Mouse (Mus musculus): ENCODE measurements around the gene Limk1.
A peak's percentile ranks its signal among the peaks of the same experiment; 100 is the strongest.

Limk1 gene

DNA sequence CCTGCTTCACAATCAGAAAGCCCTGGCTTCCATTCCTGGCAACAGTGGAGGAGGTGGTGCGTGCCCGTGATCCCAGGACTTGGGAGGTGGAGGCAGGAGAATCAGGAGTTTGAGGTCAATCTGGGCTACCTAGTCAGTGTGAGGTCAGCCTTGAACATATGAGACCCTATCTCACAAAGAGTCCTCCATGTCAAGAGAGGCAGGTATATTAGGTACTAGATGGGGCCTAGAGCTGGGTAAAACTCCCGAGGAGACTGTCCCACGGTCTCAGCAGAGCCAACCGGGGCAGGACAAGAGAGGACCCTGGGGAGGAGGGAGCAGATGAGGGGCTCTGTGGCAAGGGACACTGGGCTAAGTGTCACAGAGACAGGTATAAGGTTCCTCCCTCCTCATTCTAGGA lies 10.9 kb downstream of the Limk1 start:
- DNase-seq (ENCODE audit: low read depth), result no peak

DNA sequence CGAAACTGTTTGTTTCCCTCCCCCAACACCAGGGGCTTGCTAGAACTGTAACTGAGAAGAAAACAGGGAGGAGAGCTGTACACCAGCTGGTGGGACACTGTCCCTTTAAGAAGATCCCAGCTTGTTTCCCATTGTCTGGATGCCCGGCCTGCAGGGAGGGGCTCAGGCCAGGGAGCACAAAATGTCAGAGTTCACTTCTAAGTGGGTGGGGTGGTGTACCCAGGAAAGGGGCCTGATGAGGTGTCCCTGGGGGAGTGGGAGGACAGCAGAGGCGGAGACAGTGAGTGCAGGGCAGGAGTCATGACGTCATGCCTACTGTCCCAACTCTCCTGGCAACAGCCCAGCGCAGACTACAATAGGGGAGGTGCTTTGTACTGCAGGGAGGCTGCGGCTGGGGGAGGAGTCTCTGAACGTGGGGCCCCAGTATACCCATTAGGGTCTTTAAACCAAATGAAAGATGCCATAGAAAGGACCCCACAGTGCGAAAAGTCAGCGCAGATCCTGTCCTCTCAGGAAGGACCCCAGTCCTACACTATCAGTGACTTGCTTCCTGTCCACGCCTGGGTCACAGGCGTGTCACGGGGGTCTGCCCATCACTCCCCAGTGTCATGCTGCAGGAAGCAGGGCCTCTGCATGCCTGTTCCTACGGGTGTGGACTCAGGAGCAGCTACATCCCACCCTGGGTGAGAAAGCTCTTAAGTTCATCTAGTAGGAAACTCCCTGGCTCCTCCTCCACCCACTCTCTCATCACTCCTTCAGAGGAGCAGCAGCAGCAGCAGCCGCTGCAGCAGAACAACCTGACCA lies 12.2 kb downstream of the Limk1 start:
- DNase-seq (ENCODE audit: low read depth), result peak; percentile 81

DNA sequence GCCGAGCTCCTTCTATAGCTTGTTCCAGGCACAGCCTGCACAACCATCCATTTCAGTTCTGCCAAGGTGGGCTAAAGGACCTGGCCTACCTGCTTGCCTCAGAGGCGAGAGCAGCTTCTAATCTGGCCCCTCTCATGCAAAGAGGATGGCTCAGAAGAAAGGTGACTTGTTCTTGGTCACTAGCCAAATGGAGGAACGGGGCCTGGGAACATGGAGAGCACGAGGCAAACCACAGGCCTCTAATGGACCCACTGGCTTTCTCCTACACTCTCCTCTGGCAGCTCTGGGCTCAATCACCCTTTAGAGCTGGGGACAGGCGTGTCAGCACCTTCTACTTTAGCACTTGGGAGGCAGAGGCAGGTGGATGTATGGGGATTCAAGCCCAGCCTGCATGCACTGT lies 13.4 kb downstream of the Limk1 start:
- no peak for DNase-seq (ENCODE audit: low read depth)

DNA sequence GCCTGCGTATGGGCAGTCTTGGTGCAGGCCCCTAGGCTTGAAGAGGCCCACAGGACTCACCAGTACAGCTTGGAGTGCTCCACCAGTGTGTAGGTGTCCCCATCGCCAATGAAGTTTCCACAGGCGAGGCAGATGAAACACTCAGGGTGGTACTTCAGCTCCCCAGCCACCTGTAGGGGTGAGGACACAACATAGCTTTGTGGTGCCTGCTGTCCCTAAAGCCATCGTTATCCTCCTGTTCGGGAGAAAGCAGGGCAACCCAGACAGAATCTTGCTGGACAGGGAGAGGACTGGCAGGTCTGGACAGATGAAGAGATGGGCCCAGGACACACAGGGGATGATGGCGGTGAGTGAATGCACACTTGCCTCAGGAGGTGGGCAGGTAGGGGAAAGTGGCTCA lies 15.8 kb downstream of the Limk1 start:
- no peak for DNase-seq (ENCODE audit: low read depth)

DNA sequence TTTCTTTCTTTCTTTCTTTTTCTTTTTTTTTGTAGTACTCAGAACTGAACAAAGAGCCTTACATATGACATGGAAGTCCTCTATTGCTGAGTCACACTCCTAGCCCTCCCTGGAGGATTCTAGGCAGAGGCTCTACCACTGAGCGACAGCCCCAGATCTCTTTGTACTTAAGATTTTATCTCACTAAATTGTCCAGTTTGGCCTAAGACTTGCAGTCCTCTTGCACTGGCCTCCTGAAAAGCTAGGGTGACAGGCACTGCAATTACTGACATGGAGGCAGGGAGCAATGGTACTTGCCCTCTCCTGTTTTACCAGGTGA lies 16.2 kb downstream of the Limk1 start:
- DNase-seq (ENCODE audit: low read depth), result no peak

DNA sequence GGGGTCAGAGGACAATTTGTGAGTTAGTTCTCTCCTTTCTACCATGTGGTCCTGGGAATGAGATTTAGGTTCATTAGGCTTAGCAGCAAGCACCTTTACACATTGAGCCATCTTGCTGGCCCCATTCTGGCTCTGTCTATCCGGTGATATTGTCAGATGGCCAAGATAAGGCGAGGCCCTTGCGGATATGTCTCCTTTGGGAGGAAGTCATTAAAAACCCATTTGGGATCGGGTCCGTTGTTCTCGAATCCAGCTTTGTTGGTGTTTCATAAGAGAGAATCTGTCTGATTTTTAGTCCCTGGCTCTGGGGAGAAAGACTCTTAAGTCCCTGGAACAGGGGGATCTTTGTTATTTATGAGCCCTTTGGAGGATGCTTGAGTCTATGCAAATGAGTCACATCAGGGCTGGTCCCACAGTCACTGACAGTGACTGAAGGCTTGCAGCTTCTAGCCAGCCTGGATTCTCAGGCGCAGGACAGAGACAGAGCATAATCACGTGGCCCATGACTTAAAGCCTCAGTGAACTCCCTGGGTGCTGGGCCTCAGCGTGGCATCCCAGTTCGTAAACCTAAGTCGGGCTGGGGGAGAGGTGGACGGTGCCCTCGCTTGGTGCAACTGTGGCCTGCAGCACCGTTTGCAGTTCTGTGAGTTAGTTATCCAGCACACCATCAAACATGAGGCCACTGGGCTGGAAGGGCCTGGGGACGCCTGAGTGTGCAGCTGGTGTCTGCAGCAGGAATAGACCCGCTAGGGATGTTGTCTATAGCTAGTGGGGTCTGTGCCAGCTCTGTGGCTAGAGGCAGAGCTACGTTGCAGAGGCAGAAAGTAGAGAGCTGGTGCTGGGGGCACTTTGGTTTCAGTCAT lies 16.8 kb downstream of the Limk1 start:
- no peak for DNase-seq (ENCODE audit: low read depth)

DNA sequence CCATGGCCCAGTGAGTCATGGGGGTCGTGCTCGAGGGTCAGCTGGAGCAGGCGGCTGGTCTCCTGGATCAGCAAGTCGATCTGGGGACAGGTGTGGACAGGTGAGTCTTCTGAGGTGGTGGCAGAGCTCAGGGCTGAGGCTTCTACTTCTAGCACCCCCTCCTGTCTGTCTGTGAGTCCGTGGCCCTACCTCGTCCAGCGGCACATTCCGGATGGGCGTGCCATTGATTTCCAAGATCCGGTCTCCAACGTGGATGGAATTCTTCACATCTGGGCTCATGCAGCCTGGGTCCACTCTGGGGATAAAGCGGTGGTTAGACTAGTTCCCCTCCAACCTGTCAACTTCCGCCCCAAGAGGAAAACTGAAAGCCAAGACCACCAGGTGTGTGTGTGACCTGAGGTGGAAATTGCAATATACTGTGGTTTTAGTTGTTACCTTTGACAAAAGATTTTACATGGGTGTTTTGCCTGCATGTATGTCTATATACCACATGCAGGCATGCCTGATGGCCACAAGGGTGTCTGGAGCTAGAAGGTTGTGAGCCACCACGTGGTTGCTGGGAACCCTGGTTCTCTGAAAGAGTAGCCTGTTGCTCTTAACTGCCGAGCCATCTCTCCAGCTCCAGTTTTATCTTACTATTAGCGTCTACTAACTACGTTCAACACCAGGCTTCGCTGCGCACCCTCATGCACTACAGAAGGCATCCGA lies 19.2 kb downstream of the Limk1 start:
- no peak for DNase-seq (ENCODE audit: low read depth)

DNA sequence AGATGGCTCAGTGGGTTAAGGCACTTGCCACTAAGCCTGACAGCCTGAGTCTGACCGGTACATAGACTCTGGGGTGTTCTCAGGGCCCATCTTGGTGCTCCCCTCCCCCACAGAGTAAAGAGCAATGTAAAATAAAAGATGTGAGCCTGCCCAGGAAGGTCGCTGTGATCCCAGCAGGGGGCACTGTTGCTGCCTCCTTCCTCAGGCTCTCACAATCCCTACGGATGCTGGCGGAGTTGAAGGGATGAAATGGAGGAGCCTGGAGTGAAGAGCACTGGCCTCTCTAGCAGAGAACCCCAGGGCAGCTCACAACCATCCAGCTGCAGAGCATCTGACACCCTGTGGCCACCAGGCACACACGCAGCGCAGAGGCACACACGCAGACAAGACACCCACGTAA lies 19.9 kb downstream of the Limk1 start:
- peak; percentile 61 for DNase-seq (ENCODE audit: low read depth)

DNA sequence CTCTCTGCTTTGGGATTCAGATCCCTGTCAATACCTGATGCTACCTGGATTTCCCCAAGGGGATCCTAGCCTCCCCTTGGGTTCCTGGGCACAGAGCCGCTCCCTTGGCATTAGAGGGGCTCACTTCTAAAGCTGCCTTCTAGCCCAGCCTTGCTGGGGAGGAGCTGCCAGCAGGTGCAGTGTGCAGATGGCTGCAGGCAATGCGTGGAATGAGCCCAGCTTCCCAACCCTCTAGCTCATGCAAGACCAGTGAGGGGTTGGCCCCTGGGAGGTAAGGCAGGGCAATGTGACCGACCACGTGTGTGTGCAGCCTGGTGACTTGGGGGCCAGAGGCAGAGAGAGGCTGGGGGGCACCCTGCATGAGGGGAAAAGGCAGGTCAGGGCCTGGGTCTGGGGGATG lies 31.7 kb downstream of the Limk1 start:
- DNase-seq (ENCODE audit: low read depth), result no peak

DNA sequence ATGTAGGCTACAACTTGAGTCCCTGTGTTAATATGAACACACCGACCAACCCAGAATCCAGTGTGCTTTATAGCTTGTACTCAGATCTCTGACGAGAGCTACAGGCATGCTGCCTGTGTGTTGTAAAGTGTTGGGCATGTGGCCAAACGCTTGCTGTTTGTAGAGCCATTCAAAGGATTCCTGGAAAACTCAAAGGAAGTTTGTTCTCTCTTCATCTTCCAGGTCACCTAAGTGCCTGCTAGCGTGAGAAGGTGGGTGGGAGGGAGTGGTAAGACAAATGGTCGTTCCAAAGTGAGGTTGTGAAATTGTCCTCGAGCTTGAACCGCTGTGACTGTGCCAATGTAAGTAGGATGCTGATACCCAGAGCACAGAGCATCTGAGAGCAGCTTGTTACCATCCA lies 36.4 kb downstream of the Limk1 start:
- peak; percentile 88 for DNase-seq (ENCODE audit: low read depth)

DNA sequence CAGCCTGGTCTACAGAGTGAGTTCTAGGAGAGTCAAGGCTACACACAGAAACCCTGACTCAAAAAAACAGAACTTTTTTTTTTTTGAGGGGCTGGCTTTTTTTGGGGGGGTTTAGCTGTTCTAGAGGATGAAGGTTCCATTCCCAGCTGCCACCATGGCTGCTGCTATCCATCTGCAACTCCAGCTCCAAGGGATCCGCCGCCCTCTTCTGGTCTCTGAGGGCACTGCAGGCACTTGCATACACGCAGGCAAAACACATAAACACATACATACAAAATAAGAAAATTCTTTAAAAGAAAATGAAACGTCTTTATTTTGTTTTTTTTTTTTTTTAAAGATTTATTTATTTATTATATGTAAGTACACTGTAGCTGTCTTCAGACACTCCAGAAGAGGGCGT lies 37.5 kb downstream of the Limk1 start:
- peak; percentile 79 for DNase-seq (ENCODE audit: low read depth)

DNA sequence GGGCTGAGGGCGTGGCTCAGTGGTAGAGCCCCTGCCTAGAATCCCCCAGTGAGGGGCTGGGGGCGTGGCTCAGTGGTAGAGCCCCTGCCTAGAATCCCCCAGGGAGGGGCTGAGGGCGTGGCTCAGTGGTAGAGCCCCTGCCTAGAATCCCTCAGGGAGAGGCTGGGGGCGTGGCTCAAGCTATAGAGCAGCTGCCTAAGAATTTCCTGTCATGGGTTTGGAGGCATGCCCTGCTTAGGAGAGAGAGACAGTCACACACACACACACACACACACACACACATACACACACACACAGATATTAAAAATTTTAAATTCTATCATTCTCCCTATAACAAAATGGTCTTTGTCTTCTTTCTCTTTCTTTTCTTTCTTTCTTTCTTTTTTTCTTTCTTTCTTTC lies 39.4 kb downstream of the Limk1 start:
- DNase-seq (ENCODE audit: low read depth), result peak; percentile 80

DNA sequence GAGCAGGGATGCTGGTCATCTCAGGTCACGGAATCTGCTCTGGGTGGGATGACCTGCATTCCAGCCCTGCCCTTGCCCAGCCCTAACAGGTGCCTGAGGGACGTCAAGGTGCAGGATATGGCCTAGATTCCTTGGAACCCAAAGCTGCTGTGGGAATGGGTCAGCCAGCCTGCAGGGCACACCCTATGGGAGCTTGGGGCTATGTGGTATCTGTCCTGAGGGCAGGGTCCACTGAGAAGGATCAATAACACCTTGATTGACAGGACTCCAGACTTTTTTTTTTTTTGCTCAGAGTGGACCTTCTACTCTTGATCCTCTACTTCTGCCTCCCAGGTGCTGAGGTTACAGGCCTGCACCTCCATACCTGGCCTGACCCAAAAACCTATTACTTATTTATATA lies 41.0 kb downstream of the Limk1 start:
- DNase-seq (ENCODE audit: low read depth), result no peak

DNA sequence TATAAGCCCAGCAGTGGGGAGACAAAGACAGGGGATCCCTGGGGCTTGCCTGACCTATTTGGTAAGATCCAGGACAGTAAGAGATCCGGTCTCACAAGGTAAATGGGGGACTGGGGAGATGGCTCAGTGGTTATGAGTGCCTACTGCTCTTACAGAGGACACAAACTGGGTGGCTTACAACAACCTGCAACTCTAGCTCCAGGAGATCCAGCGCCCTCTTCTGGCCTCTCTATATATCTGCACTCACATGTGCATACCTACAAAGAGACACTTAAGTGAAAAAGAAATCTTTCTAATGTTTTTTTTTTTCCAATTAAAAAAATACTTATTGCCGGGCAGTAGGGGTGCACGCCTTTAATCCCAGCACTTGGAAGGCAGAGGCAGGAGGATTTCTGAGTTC lies 41.9 kb downstream of the Limk1 start:
- no peak for DNase-seq (ENCODE audit: low read depth)

DNA sequence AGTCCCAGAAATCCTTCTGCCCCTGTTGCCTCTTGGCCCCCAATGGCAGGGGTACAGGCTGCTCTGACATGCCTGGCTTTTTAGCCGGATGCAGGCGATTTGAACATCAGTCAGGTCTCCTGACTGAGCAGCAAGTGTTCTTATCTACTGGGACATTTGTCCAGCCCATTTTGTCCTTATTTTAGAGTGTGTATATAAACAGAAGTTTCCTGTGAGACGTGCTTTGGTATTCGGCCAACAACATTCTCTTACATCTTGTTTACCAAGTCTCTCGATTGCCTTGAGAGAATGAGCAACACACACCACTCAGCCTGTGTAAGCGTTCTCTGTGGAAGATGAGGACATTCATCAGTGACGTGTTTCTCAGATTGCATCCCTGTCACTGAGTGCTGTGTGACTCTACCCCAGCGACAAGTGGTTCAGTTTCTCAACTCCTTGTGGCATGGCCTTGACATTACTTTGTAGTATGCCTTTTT lies 43.7 kb downstream of the Limk1 start:
- peak; percentile 58 for DNase-seq (ENCODE audit: low read depth)

DNA sequence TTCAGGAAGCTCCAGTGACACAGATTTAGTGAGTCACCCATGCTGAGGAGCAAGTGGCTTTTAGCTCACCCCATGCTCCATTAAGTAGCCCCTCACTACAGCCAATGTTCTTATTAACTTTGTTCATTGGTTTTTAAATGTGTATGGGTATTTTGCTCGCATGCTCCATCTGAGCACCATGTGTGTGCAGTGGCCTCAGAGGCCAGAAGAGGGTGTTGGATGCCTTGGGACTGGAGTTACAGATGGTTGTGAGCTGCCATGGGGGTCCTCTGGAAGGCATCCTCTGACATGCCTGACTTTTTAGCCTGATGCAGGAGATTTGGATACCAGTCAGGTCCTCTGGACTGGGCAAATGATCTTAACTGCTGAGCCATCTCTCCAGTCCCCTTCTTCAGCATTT lies 44.3 kb downstream of the Limk1 start:
- peak; percentile 31 for DNase-seq (ENCODE audit: low read depth)

DNA sequence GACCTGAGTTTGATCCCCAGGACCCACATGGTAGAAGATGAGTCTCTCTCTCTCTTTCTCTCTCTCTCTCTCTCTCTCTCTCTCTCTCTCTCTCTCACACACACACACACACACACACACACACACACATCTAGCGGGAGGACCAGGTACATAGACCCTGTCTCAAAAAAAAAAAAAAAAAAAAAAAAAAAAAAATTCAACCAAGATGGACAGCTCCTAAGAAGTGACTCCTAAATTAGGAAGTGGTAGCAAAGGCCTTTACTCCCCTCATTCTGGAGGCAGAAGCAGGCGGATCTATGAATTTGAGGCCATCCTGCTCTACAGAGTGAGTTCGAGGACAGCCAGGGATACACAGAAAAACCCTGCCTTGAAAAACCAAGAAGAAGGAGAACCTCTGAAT lies 48.0 kb downstream of the Limk1 start:
- no peak for DNase-seq (ENCODE audit: low read depth)

DNA sequence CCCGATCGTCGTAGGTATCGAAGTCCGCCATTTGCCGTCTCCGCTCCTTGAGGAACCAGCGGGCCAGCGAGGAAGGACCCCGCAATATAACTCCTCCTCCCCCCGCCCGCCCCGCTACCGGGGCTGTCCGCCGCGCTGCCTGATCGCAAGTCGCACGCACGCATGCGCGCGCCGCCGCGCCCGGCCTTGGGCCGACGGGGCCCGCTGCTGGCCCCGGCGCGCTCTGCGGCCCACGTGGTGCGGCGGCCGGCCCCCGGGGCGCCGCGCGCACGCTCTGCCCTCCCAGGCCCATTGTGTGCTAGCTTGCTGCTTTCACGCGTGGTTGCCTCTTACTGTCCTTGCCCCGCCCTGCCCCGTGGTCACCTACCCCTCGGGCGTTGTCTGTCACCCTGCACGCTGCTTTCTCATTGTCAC lies 49.1 kb downstream of the Limk1 start, which contains the start of gene Eif4h:
TSS of gene Eif4h (minus strand) at position 222 of the 414 bp plus-strand sequence.
- DNase-seq (ENCODE audit: low read depth), result peak; percentile 99

DNA sequence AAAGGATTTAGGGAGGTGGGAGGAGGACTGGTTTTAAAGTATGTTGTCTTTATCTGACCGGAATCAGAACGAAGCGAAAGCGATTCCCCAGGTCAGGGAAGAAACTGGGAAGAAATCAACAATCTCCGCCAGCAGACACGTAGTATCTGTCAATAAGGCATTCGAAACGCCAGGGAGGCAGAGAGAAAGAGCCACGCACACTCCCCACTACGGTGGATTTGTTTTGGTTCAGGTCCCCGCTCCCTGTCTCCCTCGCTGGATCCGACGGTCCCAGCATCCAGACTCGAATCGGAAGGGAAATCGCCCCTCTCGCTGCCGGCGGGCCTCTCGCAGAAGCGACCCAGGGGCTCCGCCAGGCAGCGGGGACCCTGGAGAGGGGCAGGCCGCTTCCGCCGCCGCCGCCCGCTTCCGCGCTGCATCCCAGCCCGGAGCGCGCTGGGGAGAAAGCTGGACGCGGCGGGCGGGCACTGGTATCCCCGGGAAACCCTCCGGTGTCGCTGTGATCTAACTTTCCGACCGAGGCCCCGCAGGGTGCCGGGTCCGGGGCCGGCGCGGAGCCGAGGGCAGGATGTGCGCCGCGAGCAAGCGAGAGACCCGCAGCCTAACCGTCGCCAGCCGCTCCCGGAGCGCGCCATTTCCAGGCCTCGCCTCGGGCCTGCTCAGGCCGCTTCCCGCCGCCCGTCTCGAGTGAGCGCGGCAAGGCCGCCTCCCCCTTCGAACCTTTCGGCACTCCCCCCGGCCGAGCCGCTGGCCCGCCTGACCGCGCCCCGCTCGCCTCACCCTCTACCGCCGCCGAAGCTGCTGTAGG lies 49.7 kb downstream of the Limk1 start:
- DNase-seq (ENCODE audit: low read depth), result no peak

DNA sequence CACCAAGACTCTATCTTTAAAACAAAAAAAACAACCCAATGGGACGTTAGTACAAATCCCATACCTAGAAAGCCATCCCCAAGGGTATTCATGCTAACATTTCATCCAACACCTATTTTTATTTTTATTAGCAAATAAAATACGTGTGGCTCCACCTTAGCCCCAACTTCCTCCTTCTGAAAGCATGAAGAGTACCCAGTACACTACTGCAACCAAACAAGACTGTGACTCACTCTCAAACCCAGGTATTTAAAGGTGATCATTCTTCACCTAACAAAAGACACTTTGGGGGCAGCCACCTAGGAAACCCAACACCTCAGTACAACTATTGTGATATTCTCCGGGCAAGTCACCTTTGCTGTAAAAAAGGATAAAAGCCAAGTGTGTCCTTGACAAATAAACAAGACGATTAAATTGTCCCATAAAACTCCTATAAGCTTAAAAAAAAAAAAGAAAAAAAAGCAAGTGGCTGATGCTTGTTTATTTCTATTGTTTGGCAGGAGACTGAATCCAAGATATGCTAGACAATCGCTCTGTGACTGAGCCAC lies 50.5 kb downstream of the Limk1 start:
- no peak for DNase-seq (ENCODE audit: low read depth)

DNA sequence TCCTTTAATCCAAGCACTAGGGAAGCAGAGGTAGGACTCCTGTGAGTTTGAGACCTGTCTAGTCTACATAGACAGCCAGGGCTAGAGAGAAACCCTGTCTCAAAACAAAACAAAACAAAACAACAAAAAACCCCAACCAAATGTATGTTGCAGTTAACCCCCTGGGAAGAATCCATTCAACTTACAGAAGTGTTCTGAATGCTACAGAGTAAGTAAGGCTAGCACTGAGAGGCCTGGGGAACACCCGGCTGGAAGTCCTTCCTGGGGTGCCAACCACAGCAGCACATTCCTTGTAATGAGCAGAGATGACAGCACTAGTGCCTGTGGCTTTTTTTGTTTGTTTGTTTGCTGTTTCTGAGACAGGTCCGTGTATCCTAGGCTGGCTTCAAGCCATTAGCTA lies 55.6 kb downstream of the Limk1 start:
- DNase-seq (ENCODE audit: low read depth), result no peak

DNA sequence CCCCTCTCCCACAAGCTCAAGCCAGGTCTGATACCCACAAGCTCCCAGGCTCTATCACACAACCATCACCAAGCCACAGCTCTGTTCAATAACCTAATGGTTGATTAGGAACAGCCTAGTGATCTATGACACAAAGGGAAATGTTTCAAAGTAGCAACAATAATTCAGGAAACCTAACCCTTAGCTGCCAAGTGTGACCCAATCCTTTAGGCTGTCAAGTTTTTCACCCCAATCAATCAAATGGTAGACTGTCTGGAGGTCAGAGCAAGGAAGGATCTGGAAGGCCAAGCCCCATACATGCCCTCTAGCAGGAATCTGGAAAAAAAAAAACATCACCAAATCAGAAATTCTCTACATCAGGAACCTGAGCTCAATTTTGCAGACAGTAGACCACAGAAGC lies 57.6 kb downstream of the Limk1 start:
- DNase-seq (ENCODE audit: low read depth), result no peak
